Mouse (Mus musculus) kidney, embryonic 15.5 days (tissue): ENCODE data around the gene Lrrc41. TPM values are rescaled to one million over a fixed set of nuclear protein-coding genes. Genes with fewer than 3 reads are reported as not detected.

Experiments used
- ATAC-seq: fragments of 200-750 bp; cut with Nextera tagmentation; replicated peaks from 2 replicates; pipeline ENCODE4 v1.8.0; 2017; ENCODE audit warnings: moderate TSS enrichment; ENCODE audit not compliant: low FRiP score
- H3K27ac ChIP-seq: fragments of 300-500 bp; sonication (generic); 2 replicates; pipeline ENCODE4 v1.5.1; 2015; ENCODE audit warnings: mild to moderate bottlenecking, inconsistent platforms
- H3K27me3 ChIP-seq: fragments of 300-500 bp; sonication (generic); 2 replicates; pipeline ENCODE4 v1.6.1; 2015; ENCODE audit warnings: inconsistent platforms
- H3K36me3 ChIP-seq: fragments of 300-500 bp; sonication (generic); 2 replicates; pipeline ENCODE4 v1.6.1; 2015; ENCODE audit warnings: inconsistent platforms
- H3K4me1 ChIP-seq: fragments of 300-500 bp; sonication (generic); 2 replicates; pipeline ENCODE4 v1.6.1; 2015; ENCODE audit warnings: inconsistent platforms
- H3K4me2 ChIP-seq: fragments of 300-500 bp; sonication (generic); 2 replicates; pipeline ENCODE4 v1.6.1; 2015; ENCODE audit warnings: moderate library complexity, mild to moderate bottlenecking, inconsistent platforms
- H3K4me3 ChIP-seq: fragments of 300-500 bp; sonication (generic); replicated peaks from 2 replicates; pipeline ENCODE4 v1.5.1; 2015; ENCODE audit warnings: mild to moderate bottlenecking, inconsistent platforms
- H3K9ac ChIP-seq: fragments of 300-500 bp; sonication (generic); 2 replicates; pipeline ENCODE4 v1.6.1; 2015; ENCODE audit warnings: mild to moderate bottlenecking, inconsistent platforms
- H3K9me3 ChIP-seq: fragments of 300-500 bp; sonication (generic); replicated peaks from 2 replicates; pipeline ENCODE4 v1.6.1; 2016; ENCODE audit warnings: inconsistent platforms
- WGBS: fragments of 180-500 bp; shearing (Covaris S2); methylation state at CpG from one replicate; pipeline ENCODE4 v1.1.7; 2015; ENCODE audit warnings: mixed read lengths; 5-methylcytosine and 5-hydroxymethylcytosine counted together
- polyA plus RNA-seq: library from polyadenylated mRNA; unstranded; fragments of >200 nt; fragmentation: Nextera tagmentation; extraction: Ambion mirVana; gene quantifications from 2 replicates; pipeline ENCODE4 v1.2.1, GENCODE M21; 2015

Lrrc41 gene
- polyA plus RNA-seq, 1 experiment from 2014 or later: 79.5 TPM

GRCm38 (mm10) chr4:116096291-116096690 is 21.2 kb downstream of the Lrrc41 start:
- Histone ChIP-seq H3K27me3 (no peaks in the 10 kb centered on the region), H3K4me2 (no peak overlapping the region), H3K4me3 (no peak overlapping the region), H3K27ac (no peak overlapping the region), H3K36me3 (peaks cover 100% of the 10 kb centered on the region), H3K9me3 (no peaks in the 10 kb centered on the region), H3K9ac (no peak overlapping the region), H3K4me1 (no peaks in the 10 kb centered on the region)
- ATAC-seq: no peak
- 88% methylated on average over 10 of the region's 10 CpGs for WGBS

GRCm38 (mm10) chr4:116097211-116097610 is 22.1 kb downstream of the Lrrc41 start:
- Histone ChIP-seq H3K4me1 (no peaks in the 10 kb centered on the region), H3K27ac (no peak overlapping the region), H3K27me3 (no peaks in the 10 kb centered on the region), H3K4me2 (no peak overlapping the region), H3K36me3 (peaks cover 98% of the 10 kb centered on the region), H3K9me3 (no peaks in the 10 kb centered on the region), H3K4me3 (no peak overlapping the region), H3K9ac (no peak overlapping the region)
- no peak for ATAC-seq
- WGBS: 86% methylated on average over 8 of the region's 8 CpGs

- 82% methylated on average over 7 of the region's 7 CpGs for WGBS
- H3K27ac ChIP-seq: no peak overlapping the region
- no peak overlapping the region for H3K9ac ChIP-seq
- no peak for ATAC-seq
- H3K4me2 ChIP-seq: no peak overlapping the region
- no peaks in the 10 kb centered on the region for H3K27me3 ChIP-seq
- no peaks in the 10 kb centered on the region for H3K4me1 ChIP-seq
- H3K36me3 ChIP-seq: peaks cover 97% of the 10 kb centered on the region
- no peak overlapping the region for H3K4me3 ChIP-seq
- no peaks in the 10 kb centered on the region for H3K9me3 ChIP-seq
Observed at GRCm38 (mm10) chr4:116100959-116101358, 25.9 kb downstream of the Lrrc41 start.

- no peak for ATAC-seq
- Histone ChIP-seq H3K4me2 (no peak overlapping the region), H3K4me1 (no peaks in the 10 kb centered on the region), H3K36me3 (peaks cover 75% of the 10 kb centered on the region), H3K9ac (no peak overlapping the region), H3K9me3 (no peaks in the 10 kb centered on the region), H3K27me3 (no peaks in the 10 kb centered on the region), H3K4me3 (no peak overlapping the region), H3K27ac (no peak overlapping the region)
- WGBS: 92% methylated on average over 5 of the region's 5 CpGs
Observed at GRCm38 (mm10) chr4:116105278-116105677, 30.2 kb downstream of the Lrrc41 start.

GRCm38 (mm10) chr4:116110695-116111094 is 35.6 kb downstream of the Lrrc41 start:
- Histone ChIP-seq H3K27me3 (no peaks in the 10 kb centered on the region), H3K9ac (no peak overlapping the region), H3K4me1 (no peaks in the 10 kb centered on the region), H3K36me3 (peaks cover 47% of the 10 kb centered on the region), H3K4me2 (no peak overlapping the region), H3K4me3 (no peak overlapping the region), H3K27ac (no peak overlapping the region), H3K9me3 (no peaks in the 10 kb centered on the region)
- WGBS: 94% methylated on average over 6 of the region's 6 CpGs
- ATAC-seq: no peak

GRCm38 (mm10) chr4:116111486-116111885 is 36.4 kb downstream of the Lrrc41 start:
- H3K27me3 ChIP-seq: no peaks in the 10 kb centered on the region
- H3K9me3 ChIP-seq: no peaks in the 10 kb centered on the region
- ATAC-seq: no peak
- H3K27ac ChIP-seq: no peak overlapping the region
- H3K36me3 ChIP-seq: peaks cover 46% of the 10 kb centered on the region
- WGBS: 83% methylated on average over 2 of the region's 2 CpGs
- no peak overlapping the region for H3K9ac ChIP-seq
- H3K4me1 ChIP-seq: no peaks in the 10 kb centered on the region
- no peak overlapping the region for H3K4me3 ChIP-seq
- no peak overlapping the region for H3K4me2 ChIP-seq

GRCm38 (mm10) chr4:116122762-116123161 is 47.7 kb downstream of the Lrrc41 start:
- Histone ChIP-seq H3K36me3 (peaks cover 7% of the 10 kb centered on the region; the same call in 1 of the 2 replicates), H3K4me2 (peak overlapping the region; percentile 68), H3K27me3 (no peaks in the 10 kb centered on the region), H3K4me1 (peaks cover 22% of the 10 kb centered on the region), H3K27ac (peak overlapping the region; percentile 80; the same call in 1 of the 2 replicates), H3K9me3 (no peaks in the 10 kb centered on the region), H3K4me3 (peak overlapping the region; percentile 66), H3K9ac (peak overlapping the region; percentile 59)
- no peak for ATAC-seq
- WGBS: 0% methylated on average over 1 of the region's 1 CpGs

- Histone ChIP-seq H3K4me3 (peak within 1 kb of the TSS; percentile 66), H3K4me2 (peak within 1 kb of the TSS; percentile 68), H3K4me1 (peaks cover 22% of the 10 kb centered on the region), H3K9ac (peak within 1 kb of the TSS; percentile 59), H3K36me3 (peaks cover 7% of the 10 kb centered on the region; the same call in 1 of the 2 replicates), H3K27ac (peak within 1 kb of the TSS; percentile 80), H3K9me3 (no peaks in the 10 kb centered on the region), H3K27me3 (no peaks in the 10 kb centered on the region)
- ATAC-seq: peak; percentile 98
- WGBS: 5% methylated on average over 24 of the region's 24 CpGs
Observed at GRCm38 (mm10) chr4:116123602-116124519, 48.8 kb downstream of the Lrrc41 start, which contains the start of the genes Rad54l and Pomgnt1. TSS of gene Rad54l (minus strand) at chr4:116123690. TSS of gene Pomgnt1 (plus strand) at chr4:116123840.

- Histone ChIP-seq H3K27me3 (no peaks in the 10 kb centered on the region), H3K27ac (no peak overlapping the region), H3K4me2 (no peak overlapping the region), H3K36me3 (no peaks in the 10 kb centered on the region), H3K4me1 (peaks cover 22% of the 10 kb centered on the region), H3K9me3 (no peaks in the 10 kb centered on the region), H3K9ac (no peak overlapping the region), H3K4me3 (no peak overlapping the region)
- WGBS: 91% methylated on average over 4 of the region's 4 CpGs
- ATAC-seq: no peak
Observed at GRCm38 (mm10) chr4:116125803-116126386, 50.8 kb downstream of the Lrrc41 start.

GRCm38 (mm10) chr4:116127956-116128355 is 52.9 kb downstream of the Lrrc41 start:
- WGBS: 81% methylated on average over 6 of the region's 6 CpGs
- Histone ChIP-seq H3K27me3 (no peaks in the 10 kb centered on the region), H3K9me3 (no peaks in the 10 kb centered on the region), H3K4me1 (peaks cover 15% of the 10 kb centered on the region), H3K9ac (no peak overlapping the region), H3K4me2 (no peak overlapping the region), H3K4me3 (no peak overlapping the region), H3K27ac (no peak overlapping the region), H3K36me3 (no peaks in the 10 kb centered on the region)
- ATAC-seq: no peak

GRCm38 (mm10) chr4:116133126-116133525 is 58.1 kb downstream of the Lrrc41 start:
- Histone ChIP-seq H3K4me3 (no peak overlapping the region), H3K9ac (no peak overlapping the region), H3K9me3 (no peaks in the 10 kb centered on the region), H3K4me2 (no peak overlapping the region), H3K36me3 (no peaks in the 10 kb centered on the region; the same call in 1 of the 2 replicates), H3K4me1 (no peaks in the 10 kb centered on the region), H3K27me3 (no peaks in the 10 kb centered on the region), H3K27ac (no peak overlapping the region)
- ATAC-seq: no peak
- 76% methylated on average over 4 of the region's 4 CpGs for WGBS

- no peak overlapping the region for H3K4me2 ChIP-seq
- no peaks in the 10 kb centered on the region; the same call in 1 of the 2 replicates for H3K36me3 ChIP-seq
- no peaks in the 10 kb centered on the region for H3K9me3 ChIP-seq
- no peaks in the 10 kb centered on the region for H3K4me1 ChIP-seq
- H3K4me3 ChIP-seq: no peak overlapping the region
- no peak overlapping the region for H3K27ac ChIP-seq
- no peaks in the 10 kb centered on the region for H3K27me3 ChIP-seq
- H3K9ac ChIP-seq: no peak overlapping the region
- no peak for ATAC-seq
- 38% methylated on average over 2 of the region's 2 CpGs for WGBS
Observed at GRCm38 (mm10) chr4:116134990-116135389, 59.9 kb downstream of the Lrrc41 start.
